Mouse (Mus musculus): ENCODE data around the gene Sat2.
"Not testable (repeated sequence)": the region's sequence is repeated elsewhere in the genome, so short reads cannot be mapped to it uniquely, and the experiment has no call there.

Gene Sat2

DNA sequence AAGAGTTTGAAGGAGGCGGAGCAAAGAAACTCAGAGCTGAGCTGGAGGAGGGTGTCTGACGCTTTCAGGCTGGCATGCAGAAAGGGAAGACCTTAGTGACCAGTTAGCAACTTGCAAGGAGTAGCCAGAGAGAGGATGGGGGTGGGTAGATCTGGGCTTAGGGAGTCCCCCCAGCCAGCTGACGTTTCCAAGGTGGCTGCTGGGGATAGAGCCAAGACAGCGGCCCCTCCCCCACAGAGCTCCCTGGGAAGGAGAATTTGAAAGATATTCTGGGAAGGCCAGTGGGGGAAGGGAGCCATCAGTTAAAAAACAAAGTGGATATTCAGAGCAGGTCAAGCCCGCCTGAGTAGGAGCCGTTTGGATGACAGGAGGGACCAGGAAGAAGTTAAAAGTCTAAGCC, 21.7 kb upstream of the Sat2 start:
- peak; percentile 72 to 74 for DNase-seq (ENCODE audit: low spot score in 2 of 2)

DNA sequence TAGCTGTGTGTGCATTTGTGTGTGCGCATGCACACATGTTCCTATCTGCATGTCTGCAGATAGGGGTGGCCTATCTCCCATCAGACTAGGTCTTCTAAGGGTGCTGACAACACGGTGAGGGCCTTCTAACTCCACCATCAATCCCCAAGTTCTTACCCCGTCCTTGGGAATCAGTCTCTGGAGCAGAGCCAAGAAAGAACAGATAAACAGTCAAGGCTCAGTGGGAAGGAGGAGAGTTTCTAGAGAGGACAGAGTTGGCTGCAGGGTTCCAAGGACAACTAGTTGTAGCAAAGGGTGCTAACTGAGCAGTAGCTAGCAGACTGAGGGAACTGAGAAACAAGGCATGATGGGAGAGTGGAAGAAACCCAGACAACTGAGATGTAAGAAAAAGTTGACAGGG, 20.1 kb upstream of the Sat2 start:
- no peak for DNase-seq (ENCODE audit: low spot score in 2 of 2)

DNA sequence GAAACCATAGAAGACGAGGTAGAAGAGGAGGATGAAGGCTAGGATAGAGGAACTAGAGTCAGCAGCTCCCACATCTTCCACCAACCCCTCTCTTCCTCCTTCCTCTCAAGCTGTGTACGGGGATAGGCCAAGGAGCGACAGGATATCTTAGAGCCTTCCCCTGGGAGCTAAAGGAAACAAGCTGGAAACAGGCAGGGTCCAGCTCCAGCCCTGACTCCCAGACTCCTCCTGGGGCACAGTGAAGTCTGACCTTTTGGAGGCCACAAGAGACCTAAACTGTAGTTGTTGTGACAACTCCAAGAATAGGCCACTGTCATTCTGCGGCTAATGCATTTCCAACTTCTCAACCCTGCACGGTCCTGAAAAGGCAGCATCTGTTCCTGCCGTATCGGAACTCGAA, 18.3 kb upstream of the Sat2 start:
- no peak for DNase-seq (ENCODE audit: low spot score in 2 of 2)

DNA sequence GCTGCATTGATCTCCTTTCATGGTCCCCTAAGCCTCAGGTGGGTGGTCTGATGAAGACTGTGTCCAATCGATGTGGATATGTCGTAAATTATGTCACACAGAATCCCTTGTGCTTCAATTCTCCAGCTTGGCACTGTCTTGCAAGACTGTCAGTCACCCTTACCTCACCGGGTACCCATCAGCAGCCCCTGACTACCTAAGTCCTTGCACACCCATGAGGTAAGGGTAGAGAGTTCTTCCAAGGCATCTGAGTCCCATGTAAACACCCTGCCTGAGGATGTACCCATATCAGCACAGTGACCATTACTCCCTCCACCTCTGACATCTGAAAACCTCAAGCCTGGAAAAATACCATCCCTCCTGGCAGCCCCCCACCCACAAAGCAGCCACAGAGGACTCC, 17.5 kb upstream of the Sat2 start:
- DNase-seq (ENCODE audit: low spot score in 2 of 2): peak in 1 of 2 experiments; percentile 32

DNA sequence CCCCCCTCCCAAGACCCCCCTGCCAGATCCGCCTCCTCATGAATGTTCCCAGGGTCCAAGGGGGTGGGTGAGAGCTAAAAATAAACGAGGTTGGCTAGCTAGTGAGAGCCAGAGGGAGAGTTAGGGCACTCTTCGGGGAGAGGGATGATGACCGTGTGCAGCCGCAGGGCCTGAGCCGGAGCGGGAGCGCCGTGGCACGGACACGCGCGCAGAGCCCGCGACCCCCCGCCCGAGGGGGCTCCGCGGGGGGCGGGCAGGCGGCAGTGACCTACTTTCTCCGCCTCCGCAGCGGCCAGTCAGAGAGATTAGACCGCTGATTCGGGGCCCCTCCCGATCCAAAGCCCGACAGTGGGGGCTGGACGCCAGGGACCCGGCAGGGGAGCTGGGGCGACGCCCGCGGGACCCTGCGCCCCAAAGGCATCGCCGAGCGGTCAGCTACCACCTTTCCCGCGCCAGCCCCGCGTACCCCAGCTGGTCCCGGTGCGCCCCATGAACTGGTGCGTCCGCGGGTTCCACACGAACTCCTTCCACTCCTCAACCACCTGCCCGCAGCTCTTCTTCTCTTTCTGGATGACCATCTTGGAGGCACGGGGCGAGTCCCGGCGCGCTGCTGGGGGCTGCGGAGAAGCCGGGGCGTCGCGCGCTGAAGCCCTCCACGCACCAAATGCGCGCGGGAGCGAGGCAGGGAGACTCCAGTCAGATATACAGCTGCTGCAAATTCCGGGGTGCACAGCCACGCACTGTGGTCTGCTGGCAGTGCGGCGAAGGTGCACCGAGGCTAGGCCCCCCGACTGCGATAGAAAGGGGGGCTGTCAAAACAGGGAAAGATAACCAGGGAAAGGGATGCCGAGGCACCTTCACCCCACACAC, 16.8 kb upstream of the Sat2 start:
- peak in 1 of 2 experiments; percentile 38 for DNase-seq (ENCODE audit: low spot score in 2 of 2)

DNA sequence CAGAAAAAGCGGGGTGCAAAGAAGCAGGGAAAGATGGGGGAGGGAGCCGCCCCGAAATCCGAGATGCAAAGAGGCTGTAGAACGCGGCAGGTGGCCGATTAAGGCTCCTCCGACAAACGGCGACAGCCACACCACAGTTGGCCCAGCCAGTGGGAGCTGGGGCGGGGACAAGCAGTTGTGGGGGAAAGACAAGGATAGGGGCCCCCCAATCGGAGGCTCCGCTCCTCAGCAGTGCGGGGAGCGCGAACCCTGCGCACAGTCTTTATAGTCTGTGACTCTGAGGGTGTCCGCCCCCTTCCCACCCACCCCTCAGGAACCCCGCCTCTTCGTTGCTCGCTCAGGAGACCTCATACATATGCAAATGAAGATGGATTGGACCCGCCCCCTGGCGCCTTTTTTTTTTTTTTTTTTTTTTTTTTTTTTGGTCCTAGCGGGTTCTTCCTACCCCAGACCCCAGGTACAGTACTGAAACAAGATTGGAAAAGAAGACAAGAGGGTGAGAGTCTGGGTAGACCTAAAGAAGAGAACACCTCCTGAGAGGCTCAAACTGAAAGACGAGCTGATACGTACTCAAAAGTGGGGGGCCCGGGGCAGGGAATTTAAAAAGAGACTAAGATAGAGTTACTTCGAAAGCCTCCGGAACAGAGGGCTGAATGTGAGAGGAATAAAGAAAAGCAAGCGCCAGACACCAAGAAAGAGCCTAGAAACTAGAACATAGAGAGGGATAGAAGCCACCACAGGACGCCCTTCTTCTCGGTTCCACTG, 15.9 kb upstream of the Sat2 start, which contains the start of gene Atp1b2:
TSS of gene Atp1b2 (minus strand) at position 217 of the 765 bp plus-strand sequence.
- DNase-seq (ENCODE audit: low spot score in 2 of 2): peak; percentile 76 to 80

DNA sequence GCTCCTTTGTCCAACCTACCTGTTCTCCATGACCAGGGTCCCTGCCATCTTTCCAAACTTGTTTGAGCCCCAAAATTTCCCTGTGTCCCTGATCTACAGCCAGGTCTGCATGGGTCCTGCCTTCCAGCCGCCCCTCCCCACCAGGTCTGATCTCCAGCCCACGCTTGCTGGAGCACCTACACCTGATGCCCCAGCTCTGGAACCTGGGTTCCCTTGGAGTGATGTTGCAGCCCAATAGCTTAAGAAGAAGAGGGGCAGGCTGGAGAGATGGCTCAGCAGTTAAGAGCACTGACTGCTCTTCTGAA, 15.4 kb upstream of the Sat2 start:
- DNase-seq (ENCODE audit: low spot score in 2 of 2): no peak

DNA sequence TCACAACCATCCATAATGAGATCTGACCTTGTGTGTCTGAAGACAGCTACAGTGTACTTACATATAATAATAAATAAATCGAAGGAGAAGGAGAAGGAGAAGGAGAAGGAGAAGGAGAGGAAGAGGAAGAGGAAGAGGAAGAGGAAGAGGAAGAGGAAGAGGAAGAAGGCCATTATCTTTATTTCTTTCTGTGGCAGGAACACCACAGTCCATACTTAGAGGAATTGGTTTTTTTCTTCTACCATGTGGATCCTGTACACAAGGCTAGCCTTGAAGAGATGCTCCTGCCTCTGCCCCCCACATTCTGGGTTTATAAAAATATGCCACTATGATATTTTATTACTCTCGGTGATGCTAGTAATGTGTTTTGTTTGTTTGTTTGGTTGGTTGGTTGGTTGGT, 15.0 kb upstream of the Sat2 start:
- no peak for DNase-seq (ENCODE audit: low spot score in 2 of 2)

DNA sequence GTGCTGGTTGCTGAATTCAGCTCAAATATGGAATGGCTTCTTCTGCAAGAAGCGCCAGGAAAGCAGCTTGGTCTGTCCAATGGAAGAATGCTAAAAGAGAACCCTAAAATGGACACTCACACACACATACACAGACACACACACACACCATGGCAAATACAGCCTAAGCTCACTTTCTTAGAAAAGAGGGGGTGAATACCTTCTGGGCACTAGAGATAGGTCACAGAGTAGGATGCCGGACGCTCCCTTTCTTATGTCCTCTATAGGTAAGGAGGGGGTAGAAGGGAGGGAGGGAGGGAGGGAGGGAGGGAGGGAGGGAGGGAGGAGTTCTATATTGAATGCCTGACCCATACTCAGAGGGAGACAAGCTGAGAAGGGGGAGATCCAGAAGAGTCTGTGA, 13.3 kb upstream of the Sat2 start:
- DNase-seq (ENCODE audit: low spot score in 2 of 2): no peak

DNA sequence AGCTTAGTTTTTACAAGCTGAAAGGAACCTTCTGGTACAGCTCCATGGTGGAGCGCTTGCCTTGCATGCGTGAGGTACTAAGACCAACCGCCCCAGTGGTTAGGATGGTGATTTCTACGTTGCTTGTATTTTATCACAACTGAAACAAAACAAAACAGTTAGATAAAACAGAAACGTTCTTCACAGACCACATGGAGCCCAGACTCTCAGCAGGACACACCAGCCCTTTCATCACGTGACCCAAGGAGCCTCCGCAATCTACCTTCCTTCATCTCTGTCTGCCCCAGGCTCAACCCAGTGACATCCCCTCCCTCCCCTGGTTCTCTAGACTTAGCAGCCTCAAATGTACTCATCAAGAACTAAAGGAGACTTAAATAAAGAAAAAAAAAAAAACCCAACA, 12.4 kb upstream of the Sat2 start:
- DNase-seq (ENCODE audit: low spot score in 2 of 2): no peak

DNA sequence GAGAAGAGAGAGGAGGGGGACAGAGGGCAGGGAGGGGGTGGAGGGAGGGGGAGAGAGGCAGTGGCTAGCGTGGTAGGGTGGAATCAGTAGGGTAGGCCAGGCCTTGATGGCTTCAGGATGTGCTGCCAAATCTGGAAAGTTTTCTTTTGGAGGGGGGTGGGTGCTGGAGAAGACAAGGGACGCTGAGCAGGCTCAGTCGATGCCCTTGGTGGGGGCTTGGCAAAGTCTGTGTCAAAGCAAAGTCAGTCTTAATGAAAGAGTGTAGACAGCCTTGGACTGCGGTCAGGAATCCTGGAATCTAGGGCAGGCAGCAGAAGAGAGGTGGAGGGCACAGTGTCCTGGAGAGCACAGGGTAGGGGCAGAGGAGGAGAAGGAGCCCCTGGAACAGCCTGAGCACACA, 10.9 kb upstream of the Sat2 start:
- no peak for DNase-seq (ENCODE audit: low spot score in 2 of 2)

DNA sequence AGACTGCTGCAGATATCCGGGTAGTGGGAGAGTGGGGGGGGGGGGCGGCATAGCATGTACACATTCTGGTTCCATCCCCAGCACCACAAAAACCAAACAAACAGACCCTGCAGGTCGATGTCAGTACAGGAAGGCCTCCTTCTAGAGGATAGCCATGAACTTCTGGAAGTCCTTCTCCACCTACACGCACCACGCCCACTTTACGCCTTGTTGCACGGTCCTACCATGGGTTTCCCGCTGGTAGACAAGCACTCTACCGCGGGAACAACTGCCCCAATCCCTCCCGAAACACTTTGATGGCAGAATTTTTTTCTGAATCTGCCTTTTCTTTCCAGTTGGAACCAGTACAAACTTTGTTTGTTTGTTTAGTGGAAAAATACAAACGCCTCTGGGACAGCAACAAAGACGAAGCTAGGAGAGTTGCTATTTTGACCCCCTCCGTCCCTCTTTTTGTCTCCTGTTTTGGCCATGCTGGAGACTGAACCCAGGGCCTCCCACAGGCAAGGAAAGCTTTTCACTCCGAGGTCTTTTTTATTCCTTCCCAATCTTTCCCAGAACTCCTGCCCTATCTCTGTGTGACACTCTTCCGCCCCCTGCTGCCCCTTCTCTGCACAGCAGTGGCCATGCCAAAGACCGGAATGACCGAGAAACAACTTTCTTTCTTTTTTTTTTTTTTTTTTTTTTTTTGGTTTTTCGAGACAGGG, 8.1 kb upstream of the Sat2 start:
- DNase-seq (ENCODE audit: low spot score in 2 of 2): peak; percentile 79 to 82

DNA sequence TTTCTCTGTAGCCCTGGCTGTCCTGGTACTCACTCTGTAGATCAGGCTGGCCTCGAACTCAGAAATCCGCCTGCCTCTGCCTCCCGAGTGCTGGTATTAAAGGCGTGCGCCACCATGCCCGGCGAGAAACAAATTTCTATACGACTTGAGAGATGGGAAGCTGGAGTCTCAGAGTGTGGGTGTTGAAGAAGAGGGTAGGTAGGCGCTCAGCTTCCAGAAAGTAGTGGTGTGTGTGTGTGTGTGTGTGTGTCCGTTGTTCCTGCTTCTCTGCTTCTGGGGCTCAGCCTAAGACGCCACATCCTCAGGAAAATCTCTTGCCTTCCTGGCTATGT, 7.6 kb upstream of the Sat2 start:
- DNase-seq (ENCODE audit: low spot score in 2 of 2): not testable (repeated sequence)

DNA sequence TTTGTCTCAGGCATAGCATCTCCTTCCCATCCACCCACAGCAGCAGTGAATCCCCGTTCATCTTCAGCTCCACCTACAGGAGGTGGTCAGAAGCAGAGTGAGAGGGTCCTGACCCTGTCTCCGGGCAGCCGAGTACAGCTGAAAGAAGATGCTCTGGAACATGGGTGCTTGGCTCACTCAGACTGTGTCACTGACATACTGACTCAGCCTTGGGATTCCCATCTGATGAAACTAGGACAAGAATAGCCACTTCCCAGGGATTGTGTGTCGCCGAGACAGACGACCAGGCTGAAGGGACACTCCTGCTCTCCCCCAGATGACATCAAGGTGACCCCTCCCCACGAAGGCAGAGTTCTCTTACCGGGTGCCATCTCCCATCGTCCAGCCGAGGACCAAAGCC, 5.0 kb upstream of the Sat2 start:
- no peak for DNase-seq (ENCODE audit: low spot score in 2 of 2)

DNA sequence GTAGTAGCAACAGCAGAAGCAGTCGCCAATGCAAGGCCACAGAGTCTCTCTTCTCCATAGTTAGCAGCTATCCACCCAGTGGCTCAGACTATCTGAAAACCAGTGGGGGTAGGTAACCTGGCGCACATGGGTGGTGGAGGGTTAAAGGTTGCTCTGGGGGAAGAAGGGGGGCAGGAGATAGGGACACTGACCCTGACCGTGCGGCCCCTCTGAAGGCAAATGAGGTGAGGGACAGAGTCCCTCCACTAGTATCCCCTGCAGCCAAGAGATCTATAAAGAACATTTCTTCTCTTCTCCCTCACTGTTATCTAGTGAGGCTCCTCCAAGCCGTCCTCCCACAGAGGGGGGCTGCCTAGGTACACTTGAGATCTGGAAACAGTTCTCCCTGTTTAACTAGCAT, 4.0 kb upstream of the Sat2 start, which contains the start of gene Shbg:
TSS of gene Shbg (minus strand) at position 101 of the 400 bp plus-strand sequence.
- no peak for DNase-seq (ENCODE audit: low spot score in 2 of 2)

DNA sequence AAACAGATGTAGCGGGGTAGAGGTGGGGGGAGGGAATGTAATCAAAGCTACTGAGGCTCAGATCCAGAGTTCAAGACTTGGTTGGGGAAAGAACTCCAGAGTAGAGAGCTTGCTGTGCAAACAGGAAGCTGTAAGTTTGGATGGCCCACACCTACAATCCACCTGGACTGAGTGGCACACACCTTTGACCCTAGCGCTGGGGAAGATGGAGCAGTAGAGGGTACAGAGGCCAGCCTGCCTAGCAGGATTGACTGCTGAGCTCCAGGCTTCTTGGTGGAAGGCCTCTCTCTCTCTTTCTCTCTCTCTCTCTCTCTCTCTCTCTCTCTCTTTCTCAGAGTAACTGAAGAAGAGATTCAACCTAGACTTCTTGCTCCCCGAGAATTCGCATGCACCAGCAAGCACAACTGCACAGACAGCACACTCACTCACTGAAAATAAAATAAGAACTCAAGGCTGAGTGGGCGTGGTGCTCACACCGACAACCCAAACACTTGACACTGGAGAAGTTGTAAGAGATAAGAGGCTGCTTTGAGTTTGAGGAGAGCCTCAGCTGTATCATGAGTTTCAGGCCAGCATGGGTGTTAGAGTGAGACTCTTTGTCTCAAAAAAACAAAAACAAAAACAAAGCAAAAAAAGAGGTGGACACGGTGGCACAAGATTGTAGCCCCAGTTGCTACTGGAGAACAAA, 1.3 kb upstream of the Sat2 start:
- DNase-seq (ENCODE audit: low spot score in 2 of 2): no peak

DNA sequence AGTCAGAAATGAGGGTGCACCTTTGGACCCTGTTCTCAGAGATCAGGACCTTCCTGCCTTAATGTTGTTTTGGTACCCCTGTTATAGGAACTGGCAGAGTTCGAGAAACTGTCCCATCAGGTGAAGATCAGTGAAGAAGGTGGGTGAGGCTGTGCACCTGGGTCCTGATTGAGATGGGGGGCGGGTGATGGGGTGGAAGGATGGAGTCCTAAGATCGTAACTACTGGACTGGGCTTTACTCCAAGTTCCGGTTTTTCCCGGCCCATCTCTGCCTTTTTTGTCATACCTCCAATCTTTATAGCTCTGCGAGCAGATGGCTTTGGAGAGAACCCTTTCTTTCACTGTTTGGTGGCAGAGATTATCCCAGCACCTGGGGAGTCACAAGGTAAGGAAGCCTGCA, 582 bp downstream of the Sat2 start:
- DNase-seq (ENCODE audit: low spot score in 2 of 2): no peak

DNA sequence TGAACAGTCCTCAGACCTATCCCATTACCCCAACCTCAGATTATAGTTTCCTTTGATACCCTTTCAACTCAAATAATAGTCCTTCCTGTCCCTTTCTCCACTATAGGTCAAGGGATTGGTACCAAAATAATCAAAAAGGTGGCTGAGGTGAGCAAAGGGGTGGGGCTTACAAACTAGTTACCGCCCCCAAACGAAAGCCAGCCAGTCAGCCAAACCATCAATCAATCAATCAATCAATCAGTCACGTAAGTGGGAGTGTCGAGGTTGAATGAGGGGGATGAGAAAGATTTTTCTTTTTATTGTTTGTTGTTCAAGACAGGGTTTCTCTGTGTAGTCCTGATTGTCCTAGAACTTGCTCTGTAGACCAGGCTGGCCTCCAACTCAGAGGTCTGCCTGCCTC, 1.2 kb downstream of the Sat2 start:
- DNase-seq (ENCODE audit: low spot score in 2 of 2): no peak

DNA sequence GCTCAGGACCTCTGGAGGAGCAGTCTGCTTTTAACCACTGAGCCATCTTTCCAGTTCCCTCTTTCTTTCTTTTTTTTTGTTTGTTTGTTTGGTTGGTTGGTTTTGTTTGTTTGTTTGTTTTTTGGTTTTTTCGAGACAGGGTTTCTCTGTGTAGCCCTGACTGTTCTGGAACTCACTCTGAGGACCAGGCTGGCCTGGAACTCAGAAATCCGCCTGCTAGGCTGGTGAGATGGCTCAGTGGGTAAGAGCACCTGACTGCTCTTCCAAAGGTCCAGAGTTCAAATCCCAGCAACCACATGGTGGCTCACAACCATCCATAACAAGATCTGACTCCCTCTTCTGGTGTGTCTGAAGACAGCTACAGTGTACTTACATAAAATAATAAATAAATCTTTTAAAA, 2.5 kb downstream of the Sat2 start:
- not testable (repeated sequence) for DNase-seq (ENCODE audit: low spot score in 2 of 2)

DNA sequence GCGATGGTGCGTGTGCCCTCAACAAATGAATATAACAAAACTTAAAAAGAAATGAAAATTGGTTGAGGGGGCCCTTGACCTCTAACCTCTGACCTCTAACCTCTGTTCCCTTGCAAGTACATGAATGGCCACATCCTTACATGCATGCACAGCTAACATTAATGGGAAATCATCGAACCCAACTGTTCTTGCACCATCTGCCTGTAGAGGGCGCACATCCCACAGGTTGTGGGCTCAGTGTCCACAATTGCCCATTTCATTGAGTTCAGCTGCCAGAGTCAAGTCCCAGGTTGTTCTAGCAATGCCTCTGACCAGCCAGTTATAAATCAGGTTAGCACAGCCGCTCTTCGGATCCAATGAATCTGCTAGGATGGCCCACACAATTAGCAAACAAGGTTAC, 6.5 kb downstream of the Sat2 start:
- peak; percentile 78 to 80 for DNase-seq (ENCODE audit: low spot score in 2 of 2)

DNA sequence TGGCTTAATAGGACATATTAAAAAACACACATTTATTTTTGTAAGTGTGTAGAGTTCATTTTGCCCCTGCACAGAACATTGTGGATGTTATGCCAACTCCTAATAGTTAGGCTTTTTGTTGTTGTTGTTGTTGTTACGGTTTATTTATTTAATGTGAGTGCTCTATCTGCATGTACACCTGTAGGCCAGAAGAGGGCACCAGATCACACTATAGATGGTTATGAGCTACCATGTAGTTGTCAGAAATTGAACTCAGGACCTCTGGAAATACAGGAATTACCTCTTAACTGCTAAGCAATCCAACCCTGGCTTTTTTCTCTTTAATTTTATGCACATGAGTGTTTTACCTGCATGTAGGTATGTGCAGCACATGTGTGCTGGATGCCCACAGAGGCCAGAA, 8.0 kb downstream of the Sat2 start:
- DNase-seq (ENCODE audit: low spot score in 2 of 2): no peak

Data from right cerebral cortex, adult 2 months (tissue).